Mouse (Mus musculus) Patski (cell line): ENCODE results near the gene Nmnat3. TPM values are rescaled to one million over a fixed set of nuclear protein-coding genes. Genes with fewer than 3 reads are reported as not detected.

Experiments used
- ATAC-seq: fragments of 100-300 bp; one replicate; pipeline ENCODE4 v1.8.0; 2021
- CTCF ChIA-PET: fragments of 350-600 bp; sonication (Branson Sonifier 250); formaldehyde crosslinking; loops from one replicate; lab custom pipeline; 2022; ENCODE audit warnings: inconsistent platforms; lab: Charles Lee
- POLR2A ChIA-PET: fragments of 350-600 bp; sonication (Branson Sonifier 250); formaldehyde crosslinking; loops from one replicate; lab custom pipeline; 2022; ENCODE audit warnings: antibody characterized with exemption, inconsistent platforms; lab: Charles Lee
- DNase-seq: peaks from one replicate; pipeline ENCODE4 v3.0.0-alpha.2; 2011; ENCODE audit warnings: low read depth, low spot score
- H3K27me3 ChIP-seq: fragments of 371-371 bp; one replicate; pipeline ENCODE4 v1.5.1; 2021
- CTCF ChIP-seq: fragments of 100-300 bp; IDR thresholded peaks from one replicate; pipeline ENCODE4 v1.5.1; 2021
- in situ Hi-C: fragments of 300-500 bp; cut with MboI; formaldehyde crosslinking; loops from 3 replicates; pipeline ENCODE4 v1.11.1; 2018; ENCODE audit warnings: low pct_unique_long_range_greater_than_20kb, mixed read lengths
- polyA plus RNA-seq: library from polyadenylated mRNA; unstranded; gene quantifications from one replicate; pipeline ENCODE4 v1.2.3, GENCODE M21; 2021

Gene Nmnat3
- polyA plus RNA-seq, 1 experiment from 2014 or later = 26.2 TPM

DNA sequence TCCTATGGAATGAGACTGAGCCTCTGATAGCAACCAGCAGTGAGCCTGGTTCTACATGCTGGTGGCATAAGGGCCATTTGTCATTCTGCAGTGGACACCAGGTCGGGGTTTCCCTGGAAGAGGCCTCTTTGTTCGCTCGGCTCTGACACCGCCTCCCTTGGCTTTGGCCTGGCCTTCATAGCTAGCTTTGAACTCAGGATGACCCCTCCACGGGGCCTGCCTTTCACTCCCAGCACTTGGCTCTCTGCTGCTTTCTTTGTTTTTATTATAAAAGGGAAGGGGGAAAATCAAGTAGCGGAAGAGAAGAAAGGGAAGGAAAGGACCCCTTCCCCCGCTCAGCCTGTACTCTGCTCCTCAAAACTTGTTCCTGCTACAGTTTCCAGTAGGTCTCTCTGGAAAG is 142.6 kb downstream of the Nmnat3 start:
- in situ Hi-C loops = no loop called here
- TF ChIP-seq CTCF = no peak
- ATAC-seq (no peak), DNase-seq (no peak)
- H3K27me3 ChIP-seq = no peaks in the 10 kb centered on the region
- CTCF ChIA-PET = interaction anchor here (1.1 kb wide), 1 partner anchor 10 kb away, joined by 3 read pairs; no protein-coding TSS in a partner anchor
- POLR2A ChIA-PET = no interaction called here

GRCm38 (mm10) chr9:98430528-98430927 is 143.3 kb downstream of the Nmnat3 start:
- H3K27me3 ChIP-seq = no peaks in the 10 kb centered on the region

DNA sequence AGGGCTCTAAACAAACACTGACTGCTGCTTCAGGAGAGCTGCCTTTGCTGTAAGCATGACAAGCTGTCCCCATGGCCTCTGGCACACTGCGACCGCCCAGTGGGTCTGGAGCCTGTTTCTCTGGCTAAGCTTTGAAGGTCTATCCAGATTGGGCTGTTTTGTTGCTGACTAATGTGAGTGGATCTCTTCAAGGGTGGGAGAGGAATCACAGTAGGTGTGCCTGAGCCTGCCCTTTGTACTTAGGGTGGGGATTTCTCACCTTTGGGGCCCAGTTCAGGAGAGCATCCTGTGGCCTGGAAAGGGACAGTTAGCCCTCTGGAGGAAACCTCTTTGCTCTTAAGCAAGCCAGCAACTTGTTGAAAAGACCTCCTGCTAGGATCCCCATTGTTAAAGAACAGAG is 145.8 kb downstream of the Nmnat3 start:
- DNase-seq (no peak), ATAC-seq (no peak)
- in situ Hi-C loops = no loop called here
- ChIA-PET CTCF (interaction anchor here (1.6 kb wide), 1 partner anchor 15 kb away, joined by 4 read pairs; no protein-coding TSS in a partner anchor), POLR2A (interaction anchor here (0.6 kb wide), 1 partner anchor 14 kb away, joined by 3 read pairs; no protein-coding TSS in a partner anchor)
- no peaks in the 10 kb centered on the region for H3K27me3 ChIP-seq
- no peak for TF ChIP-seq CTCF

More at GRCm38 (mm10) chr9:98430528-98430927, 143.3 kb downstream of the Nmnat3 start:
- CTCF ChIA-PET = no interaction called here
- POLR2A ChIA-PET = no interaction called here
- no peak for TF ChIP-seq CTCF
- in situ Hi-C loops = no loop called here
- ATAC-seq (no peak), DNase-seq (no peak)

GRCm38 (mm10) chr9:98433956-98434588 is 146.8 kb downstream of the Nmnat3 start:
- TF ChIP-seq CTCF = no peak
- ChIA-PET CTCF (interaction anchor here (1.4 kb wide), 1 partner anchor 101 kb away, joined by 4 read pairs; no protein-coding TSS in a partner anchor), POLR2A (interaction anchor here (0.7 kb wide), 1 partner anchor 14 kb away, joined by 5 read pairs; no protein-coding TSS in a partner anchor)
- in situ Hi-C loops = no loop called here
- DNase-seq (peak; percentile 64), ATAC-seq (peak; percentile 83)
- no peaks in the 10 kb centered on the region for H3K27me3 ChIP-seq

- DNase-seq (no peak), ATAC-seq (no peak)
- TF ChIP-seq CTCF = no peak
- CTCF ChIA-PET = no interaction called here
- POLR2A ChIA-PET = interaction anchor here (0.6 kb wide), 1 partner anchor 84 kb away, joined by 3 read pairs; no protein-coding TSS in a partner anchor
- H3K27me3 ChIP-seq = no peaks in the 10 kb centered on the region
- in situ Hi-C loops = no loop called here
Observed at GRCm38 (mm10) chr9:98437819-98438218, 150.6 kb downstream of the Nmnat3 start.

- no peak for TF ChIP-seq CTCF
- H3K27me3 ChIP-seq = no peaks in the 10 kb centered on the region
- ATAC-seq = no peak
- in situ Hi-C loops = no loop called here
- POLR2A ChIA-PET = interaction anchor here (0.7 kb wide), 1 partner anchor 115 kb away, joined by 6 read pairs; no protein-coding TSS in a partner anchor
- CTCF ChIA-PET = no interaction called here
- no peak for DNase-seq
Observed at GRCm38 (mm10) chr9:98439091-98439490, 151.9 kb downstream of the Nmnat3 start.

DNA sequence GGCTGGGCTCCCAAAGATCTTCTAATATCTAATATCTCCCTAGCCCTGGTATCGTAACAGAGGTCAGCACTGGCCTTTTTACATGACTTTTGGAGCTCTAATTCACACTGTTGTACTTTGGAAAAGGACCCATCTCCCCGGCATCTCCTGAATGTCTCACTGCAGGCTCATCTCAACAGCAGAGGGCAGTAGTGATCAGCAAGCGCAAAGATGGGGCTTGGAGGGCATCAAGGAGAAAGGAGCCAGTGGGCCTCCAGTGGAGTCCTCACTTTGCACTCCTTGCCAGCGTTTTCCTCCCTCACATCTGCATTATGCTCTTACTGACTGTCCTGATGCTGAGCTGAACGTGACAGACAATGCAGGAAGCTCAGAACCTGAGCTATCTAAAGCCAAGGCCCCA is 155.4 kb downstream of the Nmnat3 start:
- in situ Hi-C loops = no loop called here
- DNase-seq (no peak), ATAC-seq (no peak)
- CTCF ChIA-PET = interaction anchor here (1.0 to 1.1 kb wide), 2 partner anchors 18 to 33 kb away, joined by 3 read pairs; no protein-coding TSS in a partner anchor
- peak; percentile 57 for TF ChIP-seq CTCF
- no peaks in the 10 kb centered on the region for H3K27me3 ChIP-seq
- POLR2A ChIA-PET = no interaction called here

GRCm38 (mm10) chr9:98445359-98446149 is 158.3 kb downstream of the Nmnat3 start:
- CTCF ChIA-PET = no interaction called here
- no peaks in the 10 kb centered on the region for H3K27me3 ChIP-seq
- POLR2A ChIA-PET = no interaction called here
- TF ChIP-seq CTCF = no peak
- DNase-seq = no peak
- in situ Hi-C loops = no loop called here
- no peak for ATAC-seq

- ChIA-PET CTCF (no interaction called here), POLR2A (no interaction called here)
- DNase-seq (no peak), ATAC-seq (peak; percentile 39)
- no peaks in the 10 kb centered on the region for H3K27me3 ChIP-seq
- TF ChIP-seq CTCF = no peak
- in situ Hi-C loops = no loop called here
Observed at GRCm38 (mm10) chr9:98450976-98451375, 163.7 kb downstream of the Nmnat3 start.

DNA sequence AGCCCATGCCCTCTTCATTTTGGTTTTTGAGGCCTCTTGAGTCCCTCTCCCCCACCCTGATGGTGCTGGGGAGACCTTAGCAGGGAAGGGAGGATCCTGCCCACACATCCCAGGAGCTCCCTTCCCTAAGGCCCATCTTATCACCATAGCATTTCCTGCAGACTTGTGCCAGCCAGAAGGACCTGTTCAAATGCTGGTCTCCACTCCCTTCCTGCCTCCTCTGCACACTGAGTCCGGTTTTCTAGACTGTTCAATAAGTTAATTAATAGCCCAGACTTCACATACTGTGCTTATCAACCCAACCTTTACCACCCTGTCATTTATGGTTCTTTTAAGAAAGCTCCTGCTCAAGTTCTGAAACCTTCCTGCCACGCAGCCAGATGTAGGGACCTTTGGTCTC is 179.5 kb downstream of the Nmnat3 start:
- no peak for ATAC-seq
- DNase-seq = no peak
- peaks cover 10% of the 10 kb centered on the region for H3K27me3 ChIP-seq
- in situ Hi-C loops = no loop called here
- ChIA-PET POLR2A (no interaction called here), CTCF (no interaction called here)
- TF ChIP-seq CTCF = no peak

Other genes starting within 250 kb of the Nmnat3 start
- 0.24 TPM for gene Rbp1, start 135.5 kb downstream of the Nmnat3 start, polyA plus RNA-seq
- not detected for gene Rbp2, start 198.7 kb downstream of the Nmnat3 start, polyA plus RNA-seq